Mouse (Mus musculus) forebrain, embryonic 16.5 days (tissue): ENCODE measurements at regions not wholly inside any gene's neighbourhood (a gene's known extent, or its start where the extent isn't known, plus 50 kb on each side); places are given as distances from the start of the nearest gene placed in this dataset.

Experiments used
- ATAC-seq: fragments of 200-750 bp; cut with Nextera tagmentation; 2 replicates; pipeline ENCODE4 v1.8.0; 2017; ENCODE audit warnings: mild to moderate bottlenecking, moderate library complexity
- H3K27ac ChIP-seq: fragments of 300-500 bp; sonication (generic); 2 replicates; pipeline ENCODE4 v1.5.1; 2014; ENCODE audit warnings: low read length, control low read depth
- H3K27me3 ChIP-seq: fragments of 300-500 bp; sonication (generic); replicated peaks from 2 replicates; pipeline ENCODE4 v1.6.1; 2014; ENCODE audit warnings: low read length; ENCODE audit not compliant: control insufficient read depth, insufficient read depth
- H3K36me3 ChIP-seq: fragments of 300-500 bp; sonication (generic); 2 replicates; pipeline ENCODE4 v1.6.1; 2014; ENCODE audit not compliant: control insufficient read depth, insufficient read depth
- H3K4me1 ChIP-seq: fragments of 300-500 bp; sonication (generic); replicated peaks from 2 replicates; pipeline ENCODE4 v1.6.1; 2014; ENCODE audit warnings: low read length; ENCODE audit not compliant: control insufficient read depth, insufficient read depth
- H3K4me2 ChIP-seq: fragments of 300-500 bp; sonication (generic); 2 replicates; pipeline ENCODE4 v1.6.1; 2014; ENCODE audit warnings: mild to moderate bottlenecking, low read length, control low read depth
- H3K4me3 ChIP-seq: fragments of 300-500 bp; sonication (generic); replicated peaks from 2 replicates; pipeline ENCODE4 v1.5.1; 2014; ENCODE audit warnings: mild to moderate bottlenecking, low read length, control low read depth
- H3K9ac ChIP-seq: fragments of 300-500 bp; sonication (generic); replicated peaks from 2 replicates; pipeline ENCODE4 v1.6.1; 2014; ENCODE audit warnings: low read depth, low read length, control low read depth
- H3K9me3 ChIP-seq: fragments of 300-500 bp; sonication (generic); 2 replicates; pipeline ENCODE4 v1.6.1; 2016; ENCODE audit warnings: low read length; ENCODE audit not compliant: control insufficient read depth
- WGBS: fragments of 180-500 bp; shearing (Covaris S2); extraction: QIAGEN DNeasy Blood & Tissue Kit; methylation state at CpG from one replicate; pipeline ENCODE4 v1.1.7; 2014; 5-methylcytosine and 5-hydroxymethylcytosine counted together

DNA sequence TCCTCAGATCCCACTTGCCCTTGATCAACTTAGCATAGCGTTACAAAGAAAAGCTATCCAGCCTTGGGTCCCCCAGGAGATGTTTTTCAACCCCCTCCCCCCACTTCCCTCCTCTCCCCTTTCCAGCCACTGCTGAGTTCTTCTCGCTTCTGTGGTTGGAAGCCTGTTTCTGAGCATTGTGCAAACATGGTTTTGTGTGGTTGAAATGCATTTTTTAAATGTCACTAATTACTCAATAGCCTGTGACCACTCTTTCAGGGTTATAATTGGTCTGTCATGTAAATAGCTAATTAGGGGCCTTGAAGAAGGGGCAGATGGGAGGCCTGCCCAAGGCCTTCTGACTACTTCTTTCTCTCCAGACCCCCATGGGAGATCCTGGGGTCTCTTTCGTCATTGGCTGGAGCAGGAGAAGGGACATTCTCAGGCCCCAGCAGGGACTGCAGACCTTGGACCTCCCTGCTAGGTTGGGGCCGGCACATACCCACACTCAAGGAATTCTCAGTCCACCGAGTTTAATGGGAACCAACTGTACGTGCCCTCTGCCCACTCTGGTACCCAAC, 353.8 kb downstream of the Med13l start:
- Histone ChIP-seq H3K4me1 (no peaks in the 10 kb centered on the region), H3K4me2 (no peak overlapping the region), H3K27ac (no peak overlapping the region), H3K27me3 (no peaks in the 10 kb centered on the region), H3K9ac (no peak overlapping the region), H3K9me3 (no peaks in the 10 kb centered on the region), H3K36me3 (no peaks in the 10 kb centered on the region), H3K4me3 (no peak overlapping the region)
- WGBS = 16% methylated on average over 6 of the region's 6 CpGs
- ATAC-seq = peak; percentile 28; the same call in 1 of the 2 replicates

DNA sequence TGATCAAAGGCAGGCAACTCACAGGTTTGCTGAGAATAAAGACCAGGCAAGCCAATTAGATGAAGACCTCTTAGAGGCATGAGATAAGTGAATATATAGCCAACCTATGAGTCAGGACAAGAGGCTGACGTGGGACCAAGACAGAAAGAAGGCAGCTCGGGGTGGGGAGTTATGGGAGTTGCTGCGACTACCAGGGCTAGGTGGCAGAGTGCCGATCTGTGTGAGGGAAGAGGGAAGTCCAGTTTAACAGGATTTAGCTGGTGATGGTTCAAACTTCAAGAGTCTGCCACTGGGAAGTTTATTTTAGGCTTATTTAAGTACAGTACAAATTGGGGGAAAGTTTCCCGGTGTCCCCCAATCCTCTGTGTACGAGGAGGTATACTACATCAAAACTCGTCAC, 362.9 kb downstream of the Med13l start:
- H3K27me3 ChIP-seq = no peaks in the 10 kb centered on the region
- WGBS = 93% methylated on average over 7 of the region's 7 CpGs
- ATAC-seq = no peak
- no peaks in the 10 kb centered on the region for H3K9me3 ChIP-seq
- no peak overlapping the region for H3K4me2 ChIP-seq
- H3K36me3 ChIP-seq = no peaks in the 10 kb centered on the region
- no peak overlapping the region for H3K4me3 ChIP-seq
- no peaks in the 10 kb centered on the region for H3K4me1 ChIP-seq
- no peak overlapping the region for H3K27ac ChIP-seq
- no peak overlapping the region for H3K9ac ChIP-seq

DNA sequence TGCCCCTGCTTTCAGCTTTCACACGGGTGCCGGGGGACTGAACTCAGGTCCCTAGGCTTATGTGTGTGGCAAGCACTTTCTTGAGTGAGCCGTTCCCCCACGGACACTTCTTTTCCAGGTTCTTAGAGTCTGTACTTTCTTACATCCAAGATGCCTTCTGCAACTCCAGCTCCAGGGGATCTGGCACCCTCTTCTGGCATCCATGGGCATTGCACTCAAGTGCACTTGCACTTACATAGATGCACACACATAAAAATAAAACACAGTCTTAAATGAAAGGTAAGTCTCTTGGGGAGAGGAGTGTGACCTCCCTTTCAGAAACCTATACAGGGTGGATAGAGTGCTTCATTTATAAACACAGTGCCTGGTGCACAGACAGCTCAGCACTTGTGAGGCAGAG, 368.6 kb downstream of the Med13l start:
- Histone ChIP-seq H3K27me3 (0 out of 2 replicates have a peak, but pooled peaks cover 3% of the 10 kb centered on the region), H3K9me3 (no peaks in the 10 kb centered on the region; the same call in 1 of the 2 replicates), H3K9ac (no peak overlapping the region), H3K4me2 (no peak overlapping the region), H3K36me3 (no peaks in the 10 kb centered on the region), H3K4me1 (peaks cover 8% of the 10 kb centered on the region; the same call in 1 of the 2 replicates), H3K4me3 (no peak overlapping the region), H3K27ac (no peak overlapping the region)
- 98% methylated on average over 4 of the region's 4 CpGs for WGBS
- no peak for ATAC-seq

DNA sequence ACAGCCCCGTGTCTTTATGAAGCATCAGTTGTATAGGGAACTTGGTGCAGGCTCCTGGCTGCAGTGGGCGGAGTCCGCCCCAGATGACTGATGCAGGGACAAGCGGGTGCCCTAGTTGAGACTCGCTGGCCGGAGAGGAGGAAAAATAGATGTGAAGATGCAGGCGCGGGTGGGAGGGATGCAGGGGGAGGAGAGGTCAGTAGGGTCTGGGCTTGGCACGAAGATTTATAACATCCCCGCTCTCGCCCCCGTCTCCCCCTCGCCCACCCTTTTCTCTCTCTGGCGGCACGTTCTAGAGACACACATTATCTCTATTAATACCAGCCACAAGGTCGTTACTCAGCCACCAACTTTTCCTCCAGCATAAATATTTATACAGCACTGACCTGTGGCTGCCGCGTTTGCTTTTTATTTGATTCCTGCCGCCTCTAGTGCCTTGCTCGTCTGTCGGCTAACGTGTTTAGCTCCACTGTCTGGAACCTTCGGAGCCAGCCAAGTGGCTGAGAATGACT, 369.6 kb downstream of the Med13l start:
- H3K9me3 ChIP-seq = no peaks in the 10 kb centered on the region; the same call in 1 of the 2 replicates
- H3K36me3 ChIP-seq = no peaks in the 10 kb centered on the region
- no peak for ATAC-seq
- H3K4me1 ChIP-seq = peaks cover 8% of the 10 kb centered on the region; the same call in 1 of the 2 replicates
- no peak overlapping the region for H3K27ac ChIP-seq
- H3K9ac ChIP-seq = no peak overlapping the region
- 0 out of 2 replicates have a peak, but pooled peaks cover 3% of the 10 kb centered on the region for H3K27me3 ChIP-seq
- peak overlapping the region; percentile 25 for H3K4me3 ChIP-seq
- H3K4me2 ChIP-seq = peak overlapping the region; percentile 53
- WGBS = 14% methylated on average over 23 of the region's 23 CpGs

DNA sequence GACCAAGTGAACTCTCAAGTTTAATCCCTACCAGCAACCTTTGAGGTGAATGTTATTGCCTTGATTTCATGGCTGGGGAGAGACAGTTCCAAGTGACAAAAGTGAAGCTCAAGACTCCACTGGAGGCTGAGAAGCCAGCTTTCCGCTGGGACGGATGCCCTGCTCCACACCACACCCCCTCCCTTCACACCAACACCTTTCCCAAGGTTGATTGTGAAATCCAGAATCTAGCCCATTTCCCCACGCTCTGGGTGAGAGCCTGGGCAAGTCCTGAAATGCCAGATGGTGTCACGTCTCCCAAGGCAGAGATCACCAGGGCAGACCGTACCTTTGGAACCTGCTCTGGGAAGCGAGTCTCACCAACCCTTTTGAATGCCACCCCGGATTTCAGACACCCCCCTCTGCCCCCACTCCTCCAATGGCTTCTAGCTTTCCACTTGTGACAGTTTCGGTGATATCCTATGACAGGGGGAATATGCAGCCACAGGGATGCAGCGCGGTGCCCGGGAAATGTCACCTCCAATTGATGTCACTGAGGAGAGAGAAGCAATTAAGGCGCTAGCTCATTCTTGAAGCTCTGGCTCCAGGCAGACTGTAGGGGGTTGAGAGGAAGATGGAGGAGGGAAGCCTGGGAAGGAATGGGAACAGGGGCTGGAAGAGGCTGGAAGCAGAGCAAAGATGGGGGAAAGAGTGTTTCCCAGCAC, 379.0 kb downstream of the Med13l start:
- Histone ChIP-seq H3K9ac (no peak overlapping the region), H3K36me3 (no peaks in the 10 kb centered on the region), H3K4me1 (peaks cover 3% of the 10 kb centered on the region), H3K27me3 (no peaks in the 10 kb centered on the region), H3K27ac (no peak overlapping the region), H3K4me3 (no peak overlapping the region), H3K9me3 (no peaks in the 10 kb centered on the region), H3K4me2 (no peak overlapping the region)
- 78% methylated on average over 12 of the region's 12 CpGs for WGBS
- no peak for ATAC-seq

DNA sequence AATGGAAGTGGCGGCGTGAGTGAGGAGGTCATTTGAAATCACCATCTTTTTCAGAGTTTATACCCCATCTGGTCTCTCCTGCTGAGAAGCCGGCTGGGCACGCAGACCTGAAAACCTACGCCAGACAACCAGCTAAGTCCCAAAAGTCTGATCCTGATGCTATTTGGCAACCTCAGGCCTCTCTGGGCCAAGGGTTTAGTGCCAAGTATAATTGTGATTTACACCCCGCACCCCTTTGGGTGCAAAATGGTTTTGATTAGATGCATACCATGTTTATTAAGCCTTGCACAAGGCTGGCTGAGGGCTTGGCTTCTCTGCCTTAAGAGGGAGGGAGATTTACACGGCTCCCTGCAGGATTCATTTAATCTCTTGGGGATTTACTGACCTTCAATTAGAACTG, 383.8 kb downstream of the Med13l start:
- 5% methylated on average over 7 of the region's 7 CpGs for WGBS
- no peak overlapping the region for H3K4me2 ChIP-seq
- peak; percentile 61 for ATAC-seq
- no peak overlapping the region for H3K27ac ChIP-seq
- H3K36me3 ChIP-seq = no peaks in the 10 kb centered on the region
- no peaks in the 10 kb centered on the region for H3K27me3 ChIP-seq
- H3K4me1 ChIP-seq = peaks cover 26% of the 10 kb centered on the region
- H3K9ac ChIP-seq = no peak overlapping the region
- no peak overlapping the region for H3K4me3 ChIP-seq
- H3K9me3 ChIP-seq = no peaks in the 10 kb centered on the region

DNA sequence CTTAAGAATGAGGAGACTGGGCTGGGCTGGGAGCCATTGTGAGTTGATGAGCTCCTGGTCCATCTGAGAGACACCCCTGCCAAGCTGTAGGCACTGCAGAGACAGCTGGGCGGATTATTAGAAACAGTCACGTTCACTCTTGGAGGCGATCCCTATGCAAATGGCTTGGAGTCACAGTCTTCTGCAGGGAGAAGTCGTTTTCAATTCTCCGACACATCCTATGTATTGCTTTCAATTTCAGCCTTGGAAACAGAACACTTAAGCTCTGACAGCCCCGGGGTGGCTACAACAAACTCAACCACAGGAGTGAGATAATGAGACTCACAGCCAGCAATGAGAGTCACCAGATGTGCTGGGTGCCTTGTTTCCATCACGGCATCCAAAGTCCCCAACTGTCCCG, 385.6 kb downstream of the Med13l start:
- peak overlapping the region; percentile 51 for H3K27ac ChIP-seq
- WGBS = 11% methylated on average over 8 of the region's 8 CpGs

DNA sequence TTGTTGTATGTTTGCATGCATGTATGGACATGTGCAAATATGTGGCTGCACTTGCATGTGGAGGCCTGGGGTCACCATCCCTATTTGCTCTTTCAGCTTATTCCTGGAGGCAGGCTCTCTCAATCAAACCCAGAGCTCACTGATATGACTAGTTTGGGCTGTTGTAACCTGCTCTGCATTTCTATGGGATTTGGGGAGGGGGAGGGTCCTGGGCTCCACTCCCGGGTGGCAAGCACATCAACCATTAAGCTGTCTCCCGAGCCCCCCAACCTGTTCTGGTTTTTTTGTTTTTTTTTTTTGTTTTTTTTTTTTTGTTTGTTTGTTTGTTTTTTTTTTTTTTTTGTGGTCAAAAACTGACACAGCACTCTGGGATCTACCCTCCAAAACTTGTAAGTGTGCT, 386.5 kb downstream of the Med13l start:
- H3K9me3 ChIP-seq = no peaks in the 10 kb centered on the region
- no peak overlapping the region for H3K27ac ChIP-seq
- no peaks in the 10 kb centered on the region for H3K36me3 ChIP-seq
- no peak for ATAC-seq
- H3K4me3 ChIP-seq = no peak overlapping the region
- H3K9ac ChIP-seq = no peak overlapping the region
- no peaks in the 10 kb centered on the region for H3K27me3 ChIP-seq
- WGBS = 19% methylated on average over 2 of the region's 2 CpGs
- H3K4me2 ChIP-seq = no peak overlapping the region
- H3K4me1 ChIP-seq = peaks cover 26% of the 10 kb centered on the region

More for the DNA sequence above, 385.6 kb downstream of the Med13l start:
- Histone ChIP-seq H3K36me3 (no peaks in the 10 kb centered on the region), H3K9ac (no peak overlapping the region), H3K4me1 (peaks cover 26% of the 10 kb centered on the region), H3K4me3 (no peak overlapping the region), H3K4me2 (no peak overlapping the region; the same call in 1 of the 2 replicates), H3K9me3 (no peaks in the 10 kb centered on the region), H3K27me3 (no peaks in the 10 kb centered on the region)
- peak; percentile 74 for ATAC-seq

DNA sequence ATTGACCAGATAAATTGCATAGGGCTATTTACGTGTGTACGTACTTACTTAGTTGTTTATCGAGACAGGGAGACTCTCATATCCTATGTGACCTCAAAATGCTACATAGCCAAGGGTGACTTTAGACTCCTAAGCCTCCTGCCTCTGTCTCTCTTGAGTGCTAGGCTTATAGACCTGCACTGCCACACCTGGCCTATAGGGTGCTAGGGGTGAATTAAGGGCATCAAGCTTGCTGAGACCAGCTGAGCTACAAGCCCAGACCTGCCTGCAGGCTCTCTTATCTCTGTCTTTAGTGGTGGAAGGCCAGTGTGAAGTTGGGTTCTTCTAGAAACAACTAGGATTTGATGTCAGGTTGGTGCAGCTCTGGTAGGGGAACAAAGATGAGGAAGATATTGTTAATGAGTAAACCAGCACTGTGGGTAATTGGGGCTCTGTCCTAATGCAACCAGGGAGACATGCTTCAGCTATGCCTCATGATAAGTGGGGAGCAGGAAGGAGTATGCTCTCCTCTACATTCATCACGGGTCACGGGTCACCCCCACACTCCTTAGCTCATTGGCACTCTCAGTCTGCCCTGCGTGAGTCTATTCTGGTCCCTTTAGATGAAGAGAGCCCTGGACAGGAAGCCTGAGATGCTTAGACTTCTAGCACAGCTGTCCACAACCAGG, 387.8 kb downstream of the Med13l start:
- Histone ChIP-seq H3K9me3 (no peaks in the 10 kb centered on the region), H3K27ac (no peak overlapping the region), H3K9ac (no peak overlapping the region), H3K27me3 (no peaks in the 10 kb centered on the region), H3K4me3 (no peak overlapping the region), H3K4me2 (no peak overlapping the region), H3K36me3 (no peaks in the 10 kb centered on the region), H3K4me1 (peaks cover 26% of the 10 kb centered on the region)
- no peak for ATAC-seq
- 91% methylated on average over 6 of the region's 6 CpGs for WGBS
